Comparison of ENCODE assay signal across 8 mouse cellular contexts in genomic region chr12:36042348-36042778, GRCm38 (mm10). TPM values are rescaled to one million over a fixed set of nuclear protein-coding genes. Genes with fewer than 3 reads are reported as not detected.
A peak's percentile ranks its signal among the peaks of the same experiment; 100 is the strongest.
DNase-seq lines count a peak whose midpoint lies in the region; ATAC-seq lines count a peak whose summit lies in the region.

Gene Tspan13 (minus strand): TSS chr12:36042500.

- peak; percentile 93 for ATAC-seq in heart, embryonic 12.5 days (ENCODE audit: insufficient number of reproducible peaks, low FRiP score)
- peak; percentile 99 for ATAC-seq in kidney, embryonic 16.5 days (ENCODE audit: low FRiP score, low TSS enrichment)

- peak within 1 kb of the TSS; percentile 73 for H3K4me2 ChIP-seq in heart, embryonic 12.5 days
- peak within 1 kb of the TSS; percentile 92 for H3K4me2 ChIP-seq in kidney, embryonic 16.5 days (replicated peaks; ENCODE audit: low read depth, low read length)

- DNase-seq in B cell, adult 2 months: peak; percentile 96
- peak; percentile 85 for DNase-seq in brain, embryonic 18.5 days (ENCODE audit: low read depth, low spot score)
- peak; percentile 89 for DNase-seq in liver
- DNase-seq in monocyte, adult 2 months (ENCODE audit: low read depth in 1 of 2, low spot score in 2 of 2): peak; percentile 21 to 60
- peak; percentile 95 to 96 for DNase-seq in spleen, postnatal 36 days (ENCODE audit: low spot score in 2 of 2)

- H3K4me1 ChIP-seq in erythroblast, embryonic 14.5 days (ENCODE audit: control insufficient read depth): peaks cover 28% of the 10 kb centered on the region
- H3K4me1 ChIP-seq in heart, embryonic 12.5 days (replicated peaks): peaks cover 21% of the 10 kb centered on the region
- peaks cover 12% of the 10 kb centered on the region; the same call in 1 of the 2 replicates for H3K4me1 ChIP-seq in kidney, embryonic 16.5 days (ENCODE audit: insufficient read depth, low read length)

- H3K4me3 ChIP-seq in erythroblast, embryonic 14.5 days (replicated peaks): peak within 1 kb of the TSS; percentile 82
- peak within 1 kb of the TSS; percentile 90 for H3K4me3 ChIP-seq in heart, embryonic 12.5 days
- peak within 1 kb of the TSS; percentile 93 for H3K4me3 ChIP-seq in kidney, embryonic 16.5 days (ENCODE audit: low read length)

- 0 out of 2 replicates have a peak within 1 kb of the TSS, but pooled peaks have one; percentile 14 for H3K27ac ChIP-seq in heart, embryonic 12.5 days (ENCODE audit: poor library complexity, severe bottlenecking)
- H3K27ac ChIP-seq in kidney, embryonic 16.5 days (ENCODE audit: low read length): peak within 1 kb of the TSS; percentile 50

- peak within 1 kb of the TSS; percentile 90 for H3K9ac ChIP-seq in heart, embryonic 12.5 days
- H3K9ac ChIP-seq in kidney, embryonic 16.5 days (replicated peaks; ENCODE audit: low read length): peak within 1 kb of the TSS; percentile 91

- under 1% methylated on average over 35 of the region's 35 CpGs for WGBS in heart, embryonic 12.5 days
- WGBS in kidney, embryonic 16.5 days: 3% methylated on average over 19 of the region's 35 CpGs

- no peaks in the 10 kb centered on the region for H3K36me3 ChIP-seq in erythroblast, embryonic 14.5 days (ENCODE audit: control insufficient read depth)
- no peaks in the 10 kb centered on the region for H3K36me3 ChIP-seq in heart, embryonic 12.5 days
- no peaks in the 10 kb centered on the region for H3K36me3 ChIP-seq in kidney, embryonic 16.5 days (ENCODE audit: insufficient read depth, low read length)

- H3K9me3 ChIP-seq in erythroblast, embryonic 14.5 days (ENCODE audit: control insufficient read depth, low read length): no peaks in the 10 kb centered on the region
- H3K9me3 ChIP-seq in heart, embryonic 12.5 days (replicated peaks): no peaks in the 10 kb centered on the region
- no peaks in the 10 kb centered on the region for H3K9me3 ChIP-seq in kidney, embryonic 16.5 days (ENCODE audit: low read length)

- no peaks in the 10 kb centered on the region; the same call in 1 of the 2 replicates for H3K27me3 ChIP-seq in erythroblast, embryonic 14.5 days (ENCODE audit: control insufficient read depth)
- no peaks in the 10 kb centered on the region for H3K27me3 ChIP-seq in heart, embryonic 12.5 days (replicated peaks)
- H3K27me3 ChIP-seq in kidney, embryonic 16.5 days (ENCODE audit: insufficient read depth, low read length): 0 out of 2 replicates have a peak, but pooled peaks cover 2% of the 10 kb centered on the region

RNA-seq across cellular contexts. Expression of gene Tspan13, which starts in this region (rescaled TPM):
- polyA plus RNA-seq in erythroblast, embryonic 14.5 days (2012): 2.1 and 2.3 TPM in 2 replicates
- 72.7 and 77.4 TPM in 2 replicates for polyA plus RNA-seq in heart, embryonic 12.5 days (2016; fragmentation: Nextera tagmentation; extraction: Ambion mirVana)
- polyA plus RNA-seq in kidney, embryonic 16.5 days (2015; fragmentation: Nextera tagmentation; extraction: Ambion mirVana): 91.3 and 108 TPM in 2 replicates

Comparison
In these comparisons a context has a peak if more than half of its experiments do, and no peak if none do; other contexts are left out.
1. Peak in every context shown above with its lines: DNase-seq, ATAC-seq, H3K4me3 ChIP-seq and H3K27ac ChIP-seq.
2. RNA of gene Tspan13 (polyA plus RNA-seq): 91.3 to 108 TPM in kidney, embryonic 16.5 days and 72.7 to 77.4 TPM in heart, embryonic 12.5 days; 2.1 to 2.3 TPM in erythroblast, embryonic 14.5 days; every median in the first group is over 10 times any median in the second.
3. DNase-seq: peak in every context shown above with its lines; median percentile 96 in B cell, adult 2 months; 96 in spleen, postnatal 36 days; 89 in liver; 85 in brain, embryonic 18.5 days; 40 in monocyte, adult 2 months.